Mouse (Mus musculus) hindbrain, embryonic 11.5 days (tissue): ENCODE measurements around the gene Bicd2. TPM values are rescaled to one million over a fixed set of nuclear protein-coding genes. Genes with fewer than 3 reads are reported as not detected.

Experiments
- polyA plus RNA-seq: library from polyadenylated mRNA; unstranded; fragments of >200 nt; fragmentation: Nextera tagmentation; extraction: Ambion mirVana; gene quantifications from 2 replicates; pipeline ENCODE4 v1.2.1, GENCODE M21; 2014

Gene Bicd2
- polyA plus RNA-seq, 1 experiment from 2014 or later = 26.9 TPM

Other genes with a start within 250 kb of the Bicd2 start
- gene Wnk2, start 193.6 kb upstream of the Bicd2 start, polyA plus RNA-seq = 8.5 and 11.0 TPM in 2 replicates
- gene Ninj1, start 154.1 kb upstream of the Bicd2 start, polyA plus RNA-seq = 20.6 and 21.5 TPM in 2 replicates
- gene Card19, start 125.5 kb upstream of the Bicd2 start, polyA plus RNA-seq = 20.3 and 27.4 TPM in 2 replicates
- 0.63 and 0.73 TPM in 2 replicates for gene Susd3, start 92.9 kb upstream of the Bicd2 start, polyA plus RNA-seq
- gene Fgd3, start 21.3 kb upstream of the Bicd2 start, polyA plus RNA-seq = 0.56 and 1.1 TPM in 2 replicates
- 14.1 and 14.6 TPM in 2 replicates for gene Ippk, start 79.7 kb downstream of the Bicd2 start, polyA plus RNA-seq
- 0.65 and 0.71 TPM in 2 replicates for gene Tes3-ps, start 151.7 kb downstream of the Bicd2 start, polyA plus RNA-seq
- gene Ecm2, start 163.2 kb downstream of the Bicd2 start, polyA plus RNA-seq = 1.1 and 1.2 TPM in 2 replicates
- 0.10 and 0.26 TPM in 2 replicates for gene Aspn, start 202.9 kb downstream of the Bicd2 start, polyA plus RNA-seq
- 0.54 and 1.1 TPM in 2 replicates for gene Omd, start 240.9 kb downstream of the Bicd2 start, polyA plus RNA-seq